Mouse (Mus musculus) kidney, adult 2 months (tissue): ENCODE results near the gene Nap1l4.

Experiments
- CTCF ChIP-seq: fragments of 200-500 bp; conservative IDR thresholded peaks from 2 replicates; pipeline ENCODE4 v1.5.1; 2011; ENCODE audit warnings: low read depth, mild to moderate bottlenecking, control low read depth, low read length, moderate library complexity, mixed read lengths; ENCODE audit not compliant: insufficient read depth, insufficient read length
- POLR2A ChIP-seq: fragments of 200-500 bp; IDR thresholded peaks from one replicate; pipeline ENCODE4 v1.6.1; 2011; ENCODE audit warnings: low read depth, low read length, control low read depth

DNA sequence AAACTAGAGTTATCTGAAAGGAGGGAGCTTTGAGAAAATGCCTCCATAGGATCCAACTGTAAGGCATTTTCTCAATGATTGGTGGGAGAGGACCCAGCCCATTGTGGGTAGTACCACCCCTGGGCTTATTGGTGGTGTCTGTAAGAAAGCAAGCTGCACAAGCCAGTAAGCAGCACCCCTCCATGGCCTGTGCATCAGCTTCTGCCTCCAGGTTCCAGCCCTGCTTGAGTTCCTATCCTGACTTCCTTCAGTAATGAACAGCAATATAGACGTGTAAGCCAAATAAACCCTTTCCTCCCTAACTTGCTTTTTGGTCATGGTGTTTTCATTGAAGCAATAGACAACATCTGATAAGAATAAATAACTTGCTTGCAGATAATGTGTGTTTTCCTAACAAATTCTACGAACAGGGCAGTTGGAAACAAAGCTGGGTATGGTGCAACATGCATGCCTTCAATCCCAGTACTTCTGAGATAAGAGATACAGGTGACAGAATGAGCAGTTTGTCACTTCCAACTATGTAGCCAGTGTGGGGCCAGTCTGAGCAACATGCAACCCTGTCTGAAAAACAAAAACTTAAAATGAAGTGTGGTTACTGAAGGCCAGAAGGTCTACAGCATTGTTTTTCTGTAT is 798 bp upstream of the Nap1l4 start:
- TF ChIP-seq CTCF (no peak), POLR2A (no peak)
